25 mouse cellular contexts compared by ENCODE assay signal in genomic region chr7:112511309-112511708, GRCm38 (mm10).
DNase-seq lines count a peak whose midpoint lies in the region; ATAC-seq and TF ChIP-seq lines count a peak whose summit lies in the region.
"Had no signal": no experiment of that assay in that cellular context is flagged by ENCODE, and none has a peak within 500 bp of the region (broad histone marks: within the 10 kb centered on the region; RNA-seq: fewer than 3 reads in every experiment).

No protein-coding gene starts in this region.

- TF ChIP-seq EP300 in heart, adult 2 months (IDR thresholded peaks at IDR 0.05; ENCODE audit: insufficient read depth, low read depth, low read length) = no peak

- peaks cover 66% of the 10 kb centered on the region for H3K4me1 ChIP-seq in heart, embryonic 13.5 days
- peaks cover 4% of the 10 kb centered on the region for H3K4me1 ChIP-seq in heart, adult 2 months (ENCODE audit: control insufficient read depth, insufficient read depth, low read length)
- H3K4me1 ChIP-seq in kidney, postnatal 0 days (replicated peaks; ENCODE audit: insufficient read depth, low read length) = peaks cover 25% of the 10 kb centered on the region
- peaks cover 66% of the 10 kb centered on the region for H3K4me1 ChIP-seq in embryonic facial prominence, embryonic 13.5 days
- no peaks in the 10 kb centered on the region for H3K4me1 ChIP-seq in thymus, adult 2 months (replicated peaks; ENCODE audit: control insufficient read depth, insufficient read depth, low read length)

- H3K36me3 ChIP-seq in heart, embryonic 13.5 days = no peaks in the 10 kb centered on the region
- H3K36me3 ChIP-seq in heart, adult 2 months (ENCODE audit: control insufficient read depth, insufficient read depth, low read length) = no peaks in the 10 kb centered on the region; the same call in 1 of the 2 replicates
- H3K36me3 ChIP-seq in kidney, postnatal 0 days (ENCODE audit: insufficient read depth, low read length) = no peaks in the 10 kb centered on the region
- no peaks in the 10 kb centered on the region for H3K36me3 ChIP-seq in embryonic facial prominence, embryonic 13.5 days
- no peaks in the 10 kb centered on the region for H3K36me3 ChIP-seq in thymus, adult 2 months (ENCODE audit: control insufficient read depth, insufficient read depth, low read length)
- H3K36me3 ChIP-seq: G1E; hindbrain, embryonic 15.5 days; neural tube, embryonic 13.5 days had no signal

- TF ChIP-seq CTCF in heart, adult 2 months (IDR thresholded peaks at IDR 0.05) = no peak
- TF ChIP-seq CTCF in kidney, postnatal 0 days (IDR thresholded peaks at IDR 0.05; ENCODE audit: low read depth) = no peak
- no peak for TF ChIP-seq CTCF in brain, embryonic 14.5 days (IDR thresholded peaks at IDR 0.05; ENCODE audit: borderline replicate concordance, extremely low read depth, insufficient read depth, insufficient read length)
- no peak for TF ChIP-seq CTCF in thymus, adult 2 months (IDR thresholded peaks at IDR 0.05; ENCODE audit: borderline replicate concordance, control insufficient read depth, extremely low read depth, insufficient read depth, low read length, poor library complexity)

- intact Hi-C loops in heart, adult 2 months (cut with DNase I) = no loop called here

- H3K9me3 ChIP-seq in heart, embryonic 13.5 days = no peaks in the 10 kb centered on the region
- no peaks in the 10 kb centered on the region for H3K9me3 ChIP-seq in kidney, postnatal 0 days (replicated peaks; ENCODE audit: low read length)
- no peaks in the 10 kb centered on the region for H3K9me3 ChIP-seq in embryonic facial prominence, embryonic 13.5 days
- H3K9me3 ChIP-seq: hindbrain, embryonic 15.5 days; neural tube, embryonic 13.5 days had no signal

- no peak for ATAC-seq in heart, embryonic 13.5 days (ENCODE audit: extremely low read depth, insufficient number of reproducible peaks, low FRiP score, low TSS enrichment)
- no peak for ATAC-seq in kidney, postnatal 0 days (replicated peaks; ENCODE audit: low FRiP score, low read depth)
- ATAC-seq in embryonic facial prominence, embryonic 13.5 days (ENCODE audit: insufficient number of reproducible peaks, insufficient read depth, low FRiP score, low TSS enrichment, low read depth) = no peak
- ATAC-seq: forebrain, postnatal 0 days; midbrain, embryonic 16.5 days; Patski had no signal

- H3K27me3 ChIP-seq in heart, embryonic 13.5 days (replicated peaks) = no peaks in the 10 kb centered on the region
- no peaks in the 10 kb centered on the region for H3K27me3 ChIP-seq in heart, adult 2 months (ENCODE audit: control insufficient read depth, insufficient read depth, low read length)
- H3K27me3 ChIP-seq in kidney, postnatal 0 days (ENCODE audit: insufficient read depth, low read length) = no peaks in the 10 kb centered on the region
- no peaks in the 10 kb centered on the region for H3K27me3 ChIP-seq in embryonic facial prominence, embryonic 13.5 days
- H3K27me3 ChIP-seq in thymus, adult 2 months (ENCODE audit: control insufficient read depth, insufficient read depth, low read length) = no peaks in the 10 kb centered on the region
- H3K27me3 ChIP-seq: CH12.LX; hindbrain, embryonic 15.5 days; neural tube, embryonic 13.5 days; Patski had no signal

- no peak overlapping the region for H3K9ac ChIP-seq in heart, embryonic 13.5 days
- H3K9ac ChIP-seq in heart, adult 2 months (ENCODE audit: low read depth, low read length) = no peak overlapping the region
- no peak overlapping the region for H3K9ac ChIP-seq in kidney, postnatal 0 days (ENCODE audit: low read depth, low read length)
- H3K9ac ChIP-seq in embryonic facial prominence, embryonic 13.5 days = no peak overlapping the region
- H3K9ac ChIP-seq: forebrain, postnatal 0 days; hindbrain, embryonic 15.5 days; liver, embryonic 14.5 days; neural tube, embryonic 13.5 days had no signal

- TF ChIP-seq POLR2A in heart, adult 2 months (IDR thresholded peaks at IDR 0.05; ENCODE audit: insufficient read depth, low read depth, low read length) = no peak
- TF ChIP-seq POLR2A in brain, embryonic 14.5 days (IDR thresholded peaks at IDR 0.05; ENCODE audit: borderline replicate concordance, extremely low read depth, insufficient read depth, insufficient read length, poor library complexity, severe bottlenecking) = no peak
- TF ChIP-seq POLR2A in thymus, adult 2 months (IDR thresholded peaks at IDR 0.05; ENCODE audit: control insufficient read depth, extremely low read depth, insufficient read depth, low read length, poor library complexity) = no peak

- H3K79me2 ChIP-seq in heart, adult 2 months (replicated peaks; ENCODE audit: control insufficient read depth, insufficient read depth, low read length) = 0 out of 2 replicates have a peak, but pooled peaks cover 1% of the 10 kb centered on the region

- no peak overlapping the region for H3K4me3 ChIP-seq in heart, embryonic 13.5 days
- no peak overlapping the region for H3K4me3 ChIP-seq in heart, adult 2 months
- no peak overlapping the region for H3K4me3 ChIP-seq in kidney, postnatal 0 days (replicated peaks; ENCODE audit: low read depth, low read length)
- H3K4me3 ChIP-seq in embryonic facial prominence, embryonic 13.5 days = no peak overlapping the region
- no peak overlapping the region for H3K4me3 ChIP-seq in thymus, adult 2 months (ENCODE audit: control insufficient read depth, insufficient read depth, low read length)
- H3K4me3 ChIP-seq: hindbrain, embryonic 15.5 days; myocyte; neural tube, embryonic 13.5 days had no signal

- H3K27ac ChIP-seq in heart, embryonic 13.5 days (replicated peaks) = peak overlapping the region; percentile 45; the same call in 1 of the 2 replicates
- no peak overlapping the region for H3K27ac ChIP-seq in heart, adult 2 months
- H3K27ac ChIP-seq in kidney, postnatal 0 days = peak overlapping the region; percentile 47; the same call in 1 of the 2 replicates
- peak overlapping the region; percentile 71 for H3K27ac ChIP-seq in embryonic facial prominence, embryonic 13.5 days
- no peak overlapping the region for H3K27ac ChIP-seq in thymus, adult 2 months (ENCODE audit: control insufficient read depth, insufficient read depth, low read length)
- H3K27ac ChIP-seq: hindbrain, embryonic 15.5 days; liver, embryonic 14.5 days; neural tube, embryonic 13.5 days had no signal

- no peak for DNase-seq in heart, adult 2 months
- no peak for DNase-seq in kidney, postnatal 0 days (ENCODE audit: low spot score)
- no peak for DNase-seq in kidney, postnatal 14 days
- DNase-seq in brain, embryonic 14.5 days (ENCODE audit: low read depth) = peak; percentile 50
- DNase-seq in thymus, adult 2 months = no peak
- no peak for DNase-seq in testis, postnatal 10 days (ENCODE audit: low spot score)
- DNase-seq: adrenal gland, adult 2 months; B cell, adult 2 months; cerebellum, adult 18-20 months; forebrain, postnatal 0 days; gastrocnemius, postnatal 36 days; kidney, postnatal 36 days; layer of hippocampus, adult 9-11 months; lung, postnatal 4 days; thymus, postnatal 14 days had no signal

- no peak overlapping the region for H3K4me2 ChIP-seq in heart, embryonic 13.5 days
- no peak overlapping the region for H3K4me2 ChIP-seq in kidney, postnatal 0 days (ENCODE audit: low read length)
- H3K4me2 ChIP-seq in embryonic facial prominence, embryonic 13.5 days = no peak overlapping the region
- H3K4me2 ChIP-seq: hindbrain, embryonic 15.5 days; neural tube, embryonic 13.5 days had no signal

- WGBS in heart, embryonic 13.5 days = 63% methylated on average over 8 of the region's 8 CpGs
- WGBS in heart, adult 2 months = 85% methylated on average over 8 of the region's 8 CpGs
- WGBS in kidney, postnatal 0 days = 48% methylated on average over 8 of the region's 8 CpGs
- 52% methylated on average over 8 of the region's 8 CpGs for WGBS in embryonic facial prominence, embryonic 13.5 days
- 91% methylated on average over 8 of the region's 8 CpGs for WGBS in thymus, adult 2 months

Comparison
In these comparisons a context has a peak if more than half of its experiments do, and no peak if none do; other contexts are left out.
1. H3K27ac ChIP-seq: peak in heart, embryonic 13.5 days (single experiment), kidney, postnatal 0 days (single experiment) and embryonic facial prominence, embryonic 13.5 days (single experiment); none in heart, adult 2 months (single experiment) and thymus, adult 2 months (single experiment).